ENCODE assay signal across 14 mouse cellular contexts in the genomic region with DNA sequence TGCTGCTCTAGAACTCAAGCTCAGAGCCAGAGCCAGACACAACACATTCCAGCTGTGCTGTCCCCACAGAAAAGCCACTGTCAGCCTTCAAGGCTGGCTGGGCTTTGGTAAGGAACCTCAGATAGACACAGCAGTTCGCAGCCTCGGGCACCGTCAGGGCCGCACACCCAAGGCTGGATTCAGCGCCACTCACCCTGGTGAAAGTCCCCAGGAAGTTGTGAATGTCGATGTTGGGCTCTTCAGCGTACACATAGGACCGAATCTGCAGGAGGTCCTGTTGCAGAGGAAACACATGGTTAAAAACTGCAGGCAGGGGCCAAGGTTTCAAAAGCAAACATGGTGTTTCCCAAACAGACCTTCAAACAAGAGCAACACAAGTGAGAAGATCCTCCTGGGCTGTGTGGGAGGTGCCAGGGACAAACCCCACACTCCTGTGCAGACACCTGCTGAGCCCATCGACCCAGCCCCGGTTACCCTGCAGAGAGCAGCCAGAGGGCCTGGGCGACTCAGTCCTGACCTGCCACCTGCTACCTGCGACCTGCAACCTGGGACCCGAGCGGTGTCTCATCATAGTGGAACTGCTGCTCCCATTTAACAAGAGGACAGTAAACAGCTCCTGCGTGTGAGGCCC. TPM values are rescaled to one million over a fixed set of nuclear protein-coding genes. Genes with fewer than 3 reads are reported as not detected.
DNase-seq lines count a peak whose midpoint lies in the region; ATAC-seq lines count a peak whose summit lies in the region.
"Had no signal": no experiment of that assay in that cellular context is flagged by ENCODE, and none has a peak within 500 bp of the region (broad histone marks: within the 10 kb centered on the region; RNA-seq: fewer than 3 reads in every experiment).

No protein-coding gene starts in this region.

- H3K9ac ChIP-seq in forebrain, embryonic 13.5 days = no peak overlapping the region
- no peak overlapping the region for H3K9ac ChIP-seq in forebrain, embryonic 11.5 days (ENCODE audit: low read length)
- H3K9ac ChIP-seq in neural tube, embryonic 13.5 days = no peak overlapping the region
- H3K9ac ChIP-seq in neural tube, embryonic 14.5 days (replicated peaks; ENCODE audit: low read depth, low read length) = no peak overlapping the region
- H3K9ac ChIP-seq: limb, embryonic 13.5 days had no signal

- peak overlapping the region; percentile 12; the same call in 1 of the 2 replicates for H3K27ac ChIP-seq in forebrain, embryonic 13.5 days
- no peak overlapping the region for H3K27ac ChIP-seq in forebrain, embryonic 11.5 days (ENCODE audit: low read depth, low read length)
- 0 out of 2 replicates have a peak overlapping the region, but pooled peaks have one; percentile 11 for H3K27ac ChIP-seq in neural tube, embryonic 13.5 days (replicated peaks)
- peak overlapping the region; percentile 44; the same call in 1 of the 2 replicates for H3K27ac ChIP-seq in neural tube, embryonic 14.5 days (ENCODE audit: low read depth, low read length)
- no peak overlapping the region for H3K27ac ChIP-seq in embryonic facial prominence, embryonic 10.5 days (replicated peaks)
- H3K27ac ChIP-seq: limb, embryonic 13.5 days had no signal

- peaks cover 16% of the 10 kb centered on the region for H3K4me1 ChIP-seq in forebrain, embryonic 13.5 days
- no peaks in the 10 kb centered on the region for H3K4me1 ChIP-seq in forebrain, embryonic 11.5 days (replicated peaks; ENCODE audit: control insufficient read depth, insufficient read depth, low read length)
- peaks cover 22% of the 10 kb centered on the region for H3K4me1 ChIP-seq in neural tube, embryonic 13.5 days (replicated peaks)
- H3K4me1 ChIP-seq in neural tube, embryonic 14.5 days (ENCODE audit: control insufficient read depth, insufficient read depth, low read length) = 0 out of 2 replicates have a peak, but pooled peaks cover 4% of the 10 kb centered on the region
- peaks cover 25% of the 10 kb centered on the region; the same call in 1 of the 2 replicates for H3K4me1 ChIP-seq in embryonic facial prominence, embryonic 10.5 days
- H3K4me1 ChIP-seq: limb, embryonic 13.5 days had no signal

- H3K27me3 ChIP-seq in forebrain, embryonic 13.5 days = no peaks in the 10 kb centered on the region
- H3K27me3 ChIP-seq in forebrain, embryonic 11.5 days (ENCODE audit: control insufficient read depth, insufficient read depth, low read length) = no peaks in the 10 kb centered on the region
- no peaks in the 10 kb centered on the region for H3K27me3 ChIP-seq in neural tube, embryonic 13.5 days
- H3K27me3 ChIP-seq in neural tube, embryonic 14.5 days (ENCODE audit: control insufficient read depth, insufficient read depth, low read length) = no peaks in the 10 kb centered on the region
- H3K27me3 ChIP-seq in embryonic facial prominence, embryonic 10.5 days (replicated peaks; ENCODE audit: low read depth, poor library complexity, severe bottlenecking) = 0 out of 2 replicates have a peak, but pooled peaks cover 4% of the 10 kb centered on the region
- H3K27me3 ChIP-seq: limb, embryonic 13.5 days had no signal

- no peaks in the 10 kb centered on the region for H3K9me3 ChIP-seq in forebrain, embryonic 13.5 days (replicated peaks)
- no peaks in the 10 kb centered on the region for H3K9me3 ChIP-seq in forebrain, embryonic 11.5 days (ENCODE audit: control insufficient read depth, low read length)
- no peaks in the 10 kb centered on the region for H3K9me3 ChIP-seq in neural tube, embryonic 13.5 days
- H3K9me3 ChIP-seq in neural tube, embryonic 14.5 days (ENCODE audit: control insufficient read depth, low read length) = no peaks in the 10 kb centered on the region
- H3K9me3 ChIP-seq in embryonic facial prominence, embryonic 10.5 days = peaks cover 4% of the 10 kb centered on the region; the same call in 1 of the 2 replicates

- H3K36me3 ChIP-seq in forebrain, embryonic 13.5 days (ENCODE audit: poor library complexity, severe bottlenecking) = peaks cover 44% of the 10 kb centered on the region
- H3K36me3 ChIP-seq in forebrain, embryonic 11.5 days (ENCODE audit: control insufficient read depth, insufficient read depth, low read length) = no peaks in the 10 kb centered on the region
- H3K36me3 ChIP-seq in neural tube, embryonic 13.5 days = peaks cover 64% of the 10 kb centered on the region
- H3K36me3 ChIP-seq in neural tube, embryonic 14.5 days (ENCODE audit: control insufficient read depth, insufficient read depth, low read length) = peaks cover 23% of the 10 kb centered on the region; the same call in 1 of the 2 replicates
- H3K36me3 ChIP-seq in embryonic facial prominence, embryonic 10.5 days (replicated peaks) = peaks cover 14% of the 10 kb centered on the region

- WGBS in forebrain, embryonic 13.5 days = 53% methylated on average over 15 of the region's 15 CpGs
- WGBS in forebrain, embryonic 11.5 days = 50% methylated on average over 15 of the region's 15 CpGs
- WGBS in neural tube, embryonic 13.5 days = 53% methylated on average over 15 of the region's 15 CpGs
- WGBS in neural tube, embryonic 14.5 days = 54% methylated on average over 15 of the region's 15 CpGs
- 43% methylated on average over 15 of the region's 15 CpGs for WGBS in embryonic facial prominence, embryonic 10.5 days

- no peak overlapping the region for H3K4me2 ChIP-seq in forebrain, embryonic 13.5 days
- H3K4me2 ChIP-seq in forebrain, embryonic 11.5 days (ENCODE audit: low read depth, low read length, severe bottlenecking) = no peak overlapping the region
- H3K4me2 ChIP-seq in neural tube, embryonic 13.5 days = no peak overlapping the region
- no peak overlapping the region for H3K4me2 ChIP-seq in neural tube, embryonic 14.5 days (ENCODE audit: low read depth, low read length)
- H3K4me2 ChIP-seq: limb, embryonic 13.5 days had no signal

- no peak for DNase-seq in forebrain, embryonic 11.5 days (ENCODE audit: low spot score)
- DNase-seq in neural tube, embryonic 10.5 days (ENCODE audit: extremely low spot score, low spot score) = no peak
- peak; percentile 61 for DNase-seq in brain, adult 2 months (ENCODE audit: low read depth, low spot score)
- DNase-seq in embryo, embryonic 9.5 days (ENCODE audit: extremely low spot score) = no peak
- no peak for DNase-seq in embryonic facial prominence, embryonic 10.5 days (ENCODE audit: low spot score)
- DNase-seq: adrenal gland, postnatal 10 days; heart, adult 11 months; kidney, postnatal 14 days; lung, postnatal 4 days; thymus, postnatal 14 days had no signal

- H3K4me3 ChIP-seq in forebrain, embryonic 13.5 days = no peak overlapping the region
- H3K4me3 ChIP-seq in forebrain, embryonic 11.5 days (ENCODE audit: low read depth, low read length) = no peak overlapping the region
- no peak overlapping the region for H3K4me3 ChIP-seq in neural tube, embryonic 13.5 days
- no peak overlapping the region for H3K4me3 ChIP-seq in neural tube, embryonic 14.5 days (ENCODE audit: low read depth, low read length)
- H3K4me3 ChIP-seq in embryonic facial prominence, embryonic 10.5 days = no peak overlapping the region
- H3K4me3 ChIP-seq: limb, embryonic 13.5 days had no signal

- no peak for ATAC-seq in forebrain, embryonic 13.5 days
- ATAC-seq in forebrain, embryonic 11.5 days (replicated peaks; ENCODE audit: low FRiP score) = no peak
- no peak for ATAC-seq in neural tube, embryonic 13.5 days (ENCODE audit: low read depth)
- no peak for ATAC-seq in neural tube, embryonic 14.5 days (ENCODE audit: low read depth)

RNA-seq across cellular contexts. Expression of a gene that starts 58.6 kb away (rescaled TPM):
- 35.2 and 37.1 TPM in 2 replicates for polyA plus RNA-seq in forebrain, embryonic 13.5 days (2015; fragmentation: Nextera tagmentation; extraction: Ambion mirVana)
- polyA plus RNA-seq in forebrain, embryonic 11.5 days (2014; fragmentation: Nextera tagmentation; extraction: Ambion mirVana) = 18.0 and 18.6 TPM in 2 replicates
- 58.9 and 72.6 TPM in 2 replicates for polyA plus RNA-seq in neural tube, embryonic 13.5 days (2015; fragmentation: Nextera tagmentation; extraction: Ambion mirVana)
- polyA plus RNA-seq in neural tube, embryonic 14.5 days (2014; fragmentation: Nextera tagmentation; extraction: Ambion mirVana) = 75.2 and 76.8 TPM in 2 replicates
- polyA plus RNA-seq in embryonic facial prominence, embryonic 10.5 days (2016; fragmentation: Nextera tagmentation; extraction: Ambion mirVana) = 9.3 and 9.4 TPM in 2 replicates

Comparison
In these comparisons a context has a peak if more than half of its experiments do, and no peak if none do; other contexts are left out.
1. H3K27ac ChIP-seq: peak in forebrain, embryonic 13.5 days (single experiment), neural tube, embryonic 13.5 days (single experiment) and neural tube, embryonic 14.5 days (single experiment); none in forebrain, embryonic 11.5 days (single experiment) and embryonic facial prominence, embryonic 10.5 days (single experiment).